8 mouse cellular contexts compared by ENCODE assay signal in the genomic region with DNA sequence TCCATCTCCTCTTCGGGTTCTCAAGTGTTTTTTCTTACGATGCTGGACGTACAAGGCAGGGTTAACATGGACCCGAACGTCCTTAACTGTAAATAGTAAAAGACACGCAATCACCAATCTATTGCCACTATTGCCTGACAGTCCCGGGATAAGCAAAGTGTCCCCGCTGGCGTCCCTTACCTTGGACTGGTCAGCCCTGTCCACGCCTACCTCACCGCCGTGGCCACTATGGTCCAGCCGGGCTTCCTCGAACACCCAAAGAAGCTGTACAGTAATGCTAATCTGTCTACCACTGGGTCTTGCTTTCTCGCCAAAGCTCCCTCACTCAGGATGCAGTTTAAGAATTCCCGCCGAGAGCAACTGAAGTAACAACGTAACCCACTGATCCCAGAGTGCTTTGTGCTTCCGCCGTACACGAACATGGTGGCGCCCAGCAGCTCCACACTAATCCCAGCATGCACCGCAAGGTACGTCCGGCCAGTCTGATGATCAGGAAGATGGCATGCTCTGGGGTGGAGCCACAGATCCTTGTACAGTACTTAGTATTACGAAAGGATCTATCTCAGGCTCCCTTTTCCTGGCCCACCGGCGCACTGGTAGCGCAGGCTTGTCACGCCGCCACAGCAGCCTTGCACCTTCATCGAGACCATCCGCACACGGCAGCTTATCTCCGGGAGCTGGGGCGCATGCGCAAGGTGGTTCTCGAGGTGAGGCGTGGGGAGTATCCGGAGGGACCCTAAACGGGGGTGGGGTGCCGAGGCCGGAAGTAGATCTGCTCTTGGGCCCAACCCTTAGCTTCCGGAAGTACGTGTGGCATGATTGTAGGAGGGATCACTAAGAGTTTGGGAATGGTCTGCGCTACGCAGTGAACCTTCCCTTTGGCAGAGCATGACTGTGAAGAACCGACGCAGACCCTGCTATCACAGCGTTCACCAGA. TPM values are rescaled to one million over a fixed set of nuclear protein-coding genes. Genes with fewer than 3 reads are reported as not detected.
DNase-seq lines count a peak whose midpoint lies in the region; ATAC-seq lines count a peak whose summit lies in the region.

A gene (plus strand): TSS at position 456 of the 937 bp plus-strand sequence.
A gene (minus strand): TSS at position 723 of the 937 bp plus-strand sequence.

- peaks cover 9% of the 10 kb centered on the region for H3K4me1 ChIP-seq in hindbrain, embryonic 16.5 days (ENCODE audit: control insufficient read depth, insufficient read depth, low read depth, low read length)

- peak within 1 kb of the TSS; percentile 83 for H3K4me2 ChIP-seq in hindbrain, embryonic 16.5 days (ENCODE audit: low read length)

- peak; percentile 93 for DNase-seq in WW6 (ENCODE audit: low read depth, low spot score)
- peak; percentile 72 to 88 for DNase-seq in cerebellum, postnatal 4 days (ENCODE audit: low spot score in 2 of 2)
- DNase-seq in gastrocnemius, adult 18-20 months (ENCODE audit: low spot score): peak; percentile 97
- peak; percentile 94 to 96 for DNase-seq in left cerebral cortex, adult 18-20 months (ENCODE audit: low spot score in 2 of 2)
- DNase-seq in right cerebral cortex, adult 18-20 months: peak; percentile 98
- DNase-seq in urinary bladder, postnatal 10 days (ENCODE audit: low spot score): peak; percentile 67

- H3K27me3 ChIP-seq in hindbrain, embryonic 16.5 days (replicated peaks; ENCODE audit: control insufficient read depth, insufficient read depth, low read length): no peaks in the 10 kb centered on the region

- peak; percentile 99 for ATAC-seq in hindbrain, embryonic 16.5 days

- H3K27ac ChIP-seq in hindbrain, embryonic 16.5 days (ENCODE audit: low read depth, low read length): peak within 1 kb of the TSS; percentile 96
- peak within 1 kb of the TSS; percentile 98 for H3K27ac ChIP-seq in macrophage

- H3K4me3 ChIP-seq in hindbrain, embryonic 16.5 days (ENCODE audit: low read length): peak within 1 kb of the TSS; percentile 77
- peak within 1 kb of the TSS; percentile 89 for H3K4me3 ChIP-seq in macrophage (ENCODE audit: inconsistent target)

- peak within 1 kb of the TSS; percentile 80 for H3K9ac ChIP-seq in hindbrain, embryonic 16.5 days (ENCODE audit: low read depth, low read length)

- peaks cover 41% of the 10 kb centered on the region for H3K79me2 ChIP-seq in macrophage (ENCODE audit: inconsistent target)

- under 1% methylated on average over 50 of the region's 50 CpGs for WGBS in hindbrain, embryonic 16.5 days
- under 1% methylated on average over 48 of the region's 50 CpGs for WGBS in macrophage (ENCODE audit: missing documents)

- H3K9me3 ChIP-seq in hindbrain, embryonic 16.5 days (ENCODE audit: control insufficient read depth, low read length): no peaks in the 10 kb centered on the region

- peaks cover 5% of the 10 kb centered on the region; the same call in 1 of the 2 replicates for H3K36me3 ChIP-seq in hindbrain, embryonic 16.5 days (ENCODE audit: control insufficient read depth, insufficient read depth, low read length)
- H3K36me3 ChIP-seq in macrophage (ENCODE audit: inconsistent target): peaks cover 4% of the 10 kb centered on the region; the same call in 1 of the 2 replicates

RNA-seq across cellular contexts. Expression of the first gene that starts in this region (rescaled TPM):
- total RNA-seq in gastrocnemius, adult 18-20 months (2021): 1 to 10 TPM; 5.3 to 5.8 TPM
- polyA plus RNA-seq in hindbrain, embryonic 16.5 days (2015; fragmentation: Nextera tagmentation; extraction: Ambion mirVana): 7.4 and 7.6 TPM in 2 replicates
- total RNA-seq in left cerebral cortex, adult 18-20 months (2021): 1 to 10 TPM; 8.0 to 8.6 TPM
- total RNA-seq in macrophage (2018; cell fraction: chromatin; rRNA removed): 1 to 10 TPM in 16 of 26 experiments, under 1 TPM in 10; 0.34 to 4.1 (median 1.2) TPM
- 1 to 10 TPM; 3.7 to 7.4 (median 4.9) TPM for total RNA-seq in macrophage (2018; cell fraction: cytosol; rRNA removed)
- total RNA-seq in macrophage (2018; cell fraction: nucleus; rRNA removed): 1 to 10 TPM; 1.2 to 7.0 (median 2.8) TPM
- polyA plus RNA-seq in macrophage (2018): 5.1 to 6.0 TPM (median 5.4 TPM) in 3 replicates

RNA-seq across cellular contexts. Expression of the second gene that starts in this region (rescaled TPM):
- total RNA-seq in gastrocnemius, adult 18-20 months (2021): 1 to 10 TPM; 1.7 to 1.8 TPM
- polyA plus RNA-seq in hindbrain, embryonic 16.5 days (2015; fragmentation: Nextera tagmentation; extraction: Ambion mirVana): 7.3 and 8.4 TPM in 2 replicates
- 1 to 10 TPM; 3.2 to 3.7 TPM for total RNA-seq in left cerebral cortex, adult 18-20 months (2021)
- total RNA-seq in macrophage (2018; cell fraction: chromatin; rRNA removed): 10 to 100 TPM in 22 of 26 experiments, 1 to 10 TPM in 4; 2.3 to 73.5 (median 36.3) TPM
- total RNA-seq in macrophage (2018; cell fraction: cytosol; rRNA removed): 10 to 100 TPM in 7 of 26 experiments, 1 to 10 TPM in 19; 2.4 to 12.9 (median 8.9) TPM
- total RNA-seq in macrophage (2018; cell fraction: nucleus; rRNA removed): 10 to 100 TPM in 19 of 26 experiments, 1 to 10 TPM in 7; 5.2 to 51.5 (median 24.2) TPM
- 9.6 to 13.6 TPM (median 10.3 TPM) in 3 replicates for polyA plus RNA-seq in macrophage (2018)

Comparison
In these comparisons a context has a peak if more than half of its experiments do, and no peak if none do; other contexts are left out.
1. Peak in every context shown above with its lines: DNase-seq, ATAC-seq, H3K4me3 ChIP-seq and H3K27ac ChIP-seq.